Mouse (Mus musculus) C2C12 (cell line): ENCODE measurements around the gene Fgr.

Experiments
- CEBPB ChIP-seq: IDR thresholded peaks from one replicate; pipeline ENCODE4 v1.6.1; 2011; ENCODE audit warnings: low read depth, mild to moderate bottlenecking, control low read depth, moderate library complexity
- CTCF ChIP-seq: IDR thresholded peaks from one replicate; pipeline ENCODE4 v1.5.1; 2011; ENCODE audit not compliant: control insufficient read depth, insufficient read depth, insufficient read length
- MAX ChIP-seq: IDR thresholded peaks from one replicate; pipeline ENCODE4 v1.6.1; 2011; ENCODE audit warnings: mild to moderate bottlenecking, control low read depth
- MYOD1 ChIP-seq: IDR thresholded peaks from one replicate; pipeline ENCODE4 v1.6.1; 2011; ENCODE audit warnings: low read depth; ENCODE audit not compliant: control insufficient read depth, insufficient read length
- MYOG ChIP-seq: IDR thresholded peaks from one replicate; pipeline ENCODE4 v1.6.1; 2011; ENCODE audit not compliant: control insufficient read depth, insufficient read length; ENCODE audit errors: extremely low read depth
- USF1 ChIP-seq: IDR thresholded peaks from one replicate; pipeline ENCODE4 v1.6.1; 2011; ENCODE audit warnings: low read depth, mild to moderate bottlenecking, control low read depth, moderate library complexity

- no peak for TF ChIP-seq CTCF
- TF ChIP-seq MAX: no peak
- no peak for TF ChIP-seq MYOG
- TF ChIP-seq CEBPB: no peak
- TF ChIP-seq MYOD1: no peak
- no peak for TF ChIP-seq USF1
These were observed 30.8 kb upstream of the Fgr start for GRCm38 (mm10) chr4:132943088-132943487.
